Mouse (Mus musculus) bone marrow macrophage, adult 2 months (primary cell): ENCODE results near the gene Pianp.

ENCODE experiments used
- CTCF ChIP-seq: IDR thresholded peaks from 2 replicates; pipeline ENCODE4 v1.5.1; 2012; ENCODE audit warnings: low read depth, mild to moderate bottlenecking, low read length, moderate library complexity
- POLR2A ChIP-seq: IDR thresholded peaks from 2 replicates; pipeline ENCODE4 v1.6.1; 2012; ENCODE audit warnings: mild to moderate bottlenecking, low read depth, low read length, borderline replicate concordance

GRCm38 (mm10) chr6:124966466-124967118, 29.9 kb upstream of the Pianp start:
- TF ChIP-seq CTCF (no peak), POLR2A (no peak)
